Mouse (Mus musculus) thymus, postnatal 36 days (tissue): ENCODE data around the gene Tbc1d19.

Experiments
- DNase-seq, 2 experiments: peaks; one replicate each; pipeline ENCODE4 v3.0.0; 2022; ENCODE audit warnings: mixed read lengths in 2 of 2

Gene Tbc1d19

DNA sequence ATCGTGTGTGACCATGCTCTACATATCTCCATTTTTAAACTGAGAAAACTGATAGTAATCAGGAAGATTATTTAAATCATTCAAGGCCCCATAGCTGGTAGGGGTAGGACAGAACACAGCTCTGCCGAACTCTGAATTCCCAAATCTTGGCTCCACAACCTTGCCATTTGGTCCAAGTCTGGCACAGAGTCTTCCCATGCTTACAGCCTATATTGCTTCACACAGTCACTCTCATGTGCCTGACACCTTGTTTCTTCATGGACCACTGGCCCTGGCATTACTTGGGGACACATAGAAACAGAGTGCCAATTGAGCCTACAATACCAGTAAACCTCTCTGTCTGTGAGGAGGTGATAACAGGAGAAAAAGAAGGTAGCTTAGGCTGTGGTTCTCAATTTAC is 111.0 kb downstream of the Tbc1d19 start:
- no peak for DNase-seq

DNA sequence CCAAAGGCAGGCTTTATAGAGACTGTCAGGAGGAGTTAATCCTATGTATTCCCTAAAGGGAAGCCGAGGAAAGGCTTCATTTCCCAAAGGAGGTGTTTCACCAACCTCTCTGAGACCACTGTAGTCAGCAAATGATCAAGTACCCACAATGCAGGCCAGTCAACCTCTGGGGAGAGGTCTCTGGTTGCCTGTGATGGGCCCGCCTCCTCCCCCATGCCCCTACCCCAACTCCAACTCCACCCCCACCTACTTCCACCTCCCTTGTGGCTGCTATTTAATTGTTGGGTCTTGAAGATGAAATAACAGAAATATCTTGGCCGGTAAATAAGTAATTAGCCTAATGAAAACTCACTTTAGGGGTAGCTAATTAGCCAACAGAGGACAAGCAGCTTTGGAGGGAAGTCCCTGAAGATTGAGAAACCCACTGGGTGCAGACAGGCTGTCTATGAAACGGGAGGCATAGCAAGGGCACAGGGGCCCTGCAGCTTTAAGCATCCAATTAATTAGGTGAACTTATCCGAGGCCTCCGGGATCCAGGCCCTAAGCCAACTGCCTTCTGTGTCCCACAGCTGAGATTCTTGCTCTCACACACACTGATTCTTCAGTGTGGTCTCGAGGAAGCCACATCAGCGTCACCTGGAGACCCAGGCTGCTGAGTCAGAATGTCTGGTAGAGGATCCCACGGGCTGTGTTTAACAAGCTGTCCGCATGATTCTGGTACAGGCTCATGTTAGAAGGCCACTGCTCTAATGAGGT is 112.9 kb downstream of the Tbc1d19 start:
- no peak for DNase-seq

DNA sequence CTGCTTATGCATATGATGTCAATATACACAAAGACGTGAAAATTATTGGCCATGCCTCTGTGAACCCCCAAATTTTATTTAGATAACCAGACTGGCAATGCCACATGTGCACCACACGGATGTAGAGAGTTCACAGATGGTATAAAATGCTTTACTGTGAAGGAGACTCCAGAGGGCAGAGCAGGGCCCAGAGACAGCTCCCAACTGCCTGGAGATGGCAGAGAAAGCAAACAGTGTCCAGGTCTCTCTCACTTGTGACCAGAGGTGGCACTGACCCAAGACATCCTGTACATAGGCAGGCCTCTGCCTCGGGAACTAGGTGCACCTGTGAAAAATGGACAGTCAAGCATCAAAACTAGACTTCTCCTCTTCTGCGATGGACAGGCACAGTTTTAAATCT is 114.6 kb downstream of the Tbc1d19 start:
- DNase-seq = no peak

DNA sequence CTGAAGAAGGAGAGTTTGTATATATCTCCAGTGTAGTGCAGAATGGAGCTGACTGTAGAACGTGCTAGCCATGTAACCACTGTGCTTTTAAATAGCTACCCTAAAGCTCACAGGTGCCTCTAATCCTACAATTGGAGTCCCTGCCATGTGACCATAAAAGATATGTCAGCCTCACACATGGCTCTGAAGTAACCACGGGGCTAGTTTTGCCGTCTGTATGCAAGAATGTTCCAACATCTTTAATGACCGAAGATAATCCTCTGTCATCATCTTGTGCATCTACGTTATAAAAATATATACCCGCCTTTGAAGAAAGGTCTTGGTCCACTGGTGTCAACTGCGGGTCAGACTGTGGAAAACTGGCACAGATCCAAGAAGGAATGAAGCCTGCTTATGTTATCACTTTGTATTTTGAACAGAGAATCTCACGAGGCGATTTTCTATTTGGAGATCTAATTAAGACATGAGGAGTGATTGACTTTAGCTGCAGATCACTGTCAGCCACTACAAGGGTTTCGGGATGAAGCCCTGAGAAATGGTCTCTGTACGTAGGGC is 117.0 kb downstream of the Tbc1d19 start:
- DNase-seq = no peak

DNA sequence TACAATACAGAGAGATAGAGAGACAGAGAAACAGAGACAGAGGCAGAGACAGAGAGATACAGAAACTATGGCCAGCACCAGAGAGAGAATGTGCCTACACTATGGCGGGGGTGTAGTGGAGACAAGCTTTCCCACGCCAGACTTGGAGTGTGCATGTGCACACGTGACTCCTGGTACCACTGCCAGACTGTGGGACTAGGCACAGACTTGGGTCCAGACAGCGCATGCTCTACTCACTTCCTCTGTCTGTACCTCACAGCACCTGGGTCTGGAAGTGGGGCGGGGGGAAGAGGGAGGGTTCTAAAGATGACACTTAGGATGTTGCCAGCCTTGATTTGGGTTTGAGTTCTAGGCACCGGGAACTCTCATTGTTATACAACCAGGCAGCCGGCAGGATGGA is 118.5 kb downstream of the Tbc1d19 start:
- no peak for DNase-seq

DNA sequence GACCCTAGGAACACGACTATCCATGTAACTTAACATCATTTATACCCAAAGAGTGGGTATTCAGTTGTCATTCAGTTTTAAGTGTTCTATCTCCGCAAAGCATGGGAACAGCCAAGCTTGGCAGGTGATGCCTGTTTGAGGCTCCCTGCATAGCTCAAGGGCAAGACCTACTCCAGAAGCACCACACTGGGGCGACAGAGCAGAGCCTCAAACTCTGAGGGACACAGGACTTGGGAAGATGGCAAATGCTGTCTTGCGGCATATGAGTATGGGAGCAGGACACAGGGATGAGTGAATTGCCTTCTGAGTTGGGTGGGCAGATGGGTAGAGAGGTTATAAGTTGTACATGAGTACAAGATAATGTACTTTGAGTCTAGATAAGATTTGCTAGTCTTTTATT is 119.1 kb downstream of the Tbc1d19 start:
- no peak for DNase-seq

DNA sequence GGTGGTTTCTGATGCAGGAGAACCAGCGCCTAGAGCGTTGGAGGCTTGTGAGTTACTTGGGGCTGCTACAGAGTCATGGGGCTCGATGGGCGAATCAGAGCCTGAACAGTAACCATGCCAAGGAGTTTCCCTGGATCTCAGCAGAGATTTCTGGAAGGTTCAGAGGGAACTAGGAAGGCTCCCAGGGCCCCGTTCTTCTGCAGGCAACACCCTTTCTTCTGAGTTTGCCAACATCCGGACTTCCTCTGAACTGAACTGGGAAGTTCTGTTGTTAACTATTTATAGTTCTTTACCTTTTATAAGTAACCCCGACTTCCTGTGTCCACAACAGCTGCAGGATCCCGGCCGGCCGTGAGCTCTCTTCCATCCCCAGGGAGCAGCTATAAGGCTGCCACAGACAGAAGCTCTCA is 119.8 kb downstream of the Tbc1d19 start:
- no peak for DNase-seq

DNA sequence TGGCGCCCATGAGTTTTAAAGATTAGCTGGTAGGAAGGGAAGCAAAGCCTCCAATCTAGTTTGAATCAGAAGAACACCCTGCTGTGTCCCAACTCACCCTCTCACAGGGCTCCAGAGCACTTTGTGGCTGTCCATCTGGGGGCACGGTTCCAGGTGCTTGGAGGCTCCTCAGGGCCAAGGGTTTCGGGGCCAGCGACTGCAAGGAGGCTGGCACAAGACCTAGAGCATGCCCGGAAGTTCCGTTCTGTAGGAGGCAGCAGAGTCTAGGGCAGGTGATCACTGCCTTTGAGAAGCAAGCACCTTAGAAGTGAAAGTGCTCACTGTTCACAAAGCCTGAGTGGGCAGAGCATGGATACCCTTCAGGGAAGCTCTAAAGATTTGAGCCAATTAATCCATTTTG is 120.4 kb downstream of the Tbc1d19 start:
- no peak for DNase-seq

DNA sequence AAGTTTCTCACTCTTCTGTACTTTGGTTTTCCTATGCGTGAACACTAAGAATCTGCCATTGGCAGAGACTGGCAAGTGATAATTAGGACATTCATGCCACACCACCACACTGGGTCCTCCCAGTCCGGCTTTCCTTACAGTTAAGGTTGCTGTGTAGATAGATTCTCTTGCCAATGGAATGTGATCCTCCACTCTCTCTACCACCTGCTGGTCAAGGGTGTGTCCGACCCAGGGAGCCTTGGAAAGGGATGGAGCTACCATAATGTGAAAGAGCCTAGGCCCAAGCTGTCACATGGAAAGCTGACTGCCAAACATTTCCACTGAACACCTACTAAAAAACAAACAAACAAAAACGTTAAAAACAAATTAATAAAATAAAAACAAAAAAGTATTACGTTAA is 121.6 kb downstream of the Tbc1d19 start:
- no peak for DNase-seq

DNA sequence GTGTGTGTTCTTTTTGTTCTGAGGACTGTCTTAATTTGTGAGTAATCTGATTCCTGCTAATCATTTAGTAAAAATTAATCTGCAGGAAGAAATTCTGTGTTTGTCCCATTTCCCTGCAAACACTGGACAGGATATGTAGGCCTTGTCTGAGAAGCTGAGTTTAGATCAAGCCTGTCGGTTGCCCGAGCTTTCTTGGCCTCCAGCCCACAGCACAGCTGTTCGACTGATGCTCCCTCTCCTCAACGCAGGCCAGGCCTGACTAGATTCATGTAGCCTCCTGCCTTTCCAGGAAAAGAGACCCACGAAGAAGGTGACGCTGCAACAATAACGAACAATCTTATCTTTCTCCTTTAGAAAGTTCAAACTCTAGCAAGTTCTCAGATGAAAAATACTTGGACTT is 124.2 kb downstream of the Tbc1d19 start:
- DNase-seq = no peak

DNA sequence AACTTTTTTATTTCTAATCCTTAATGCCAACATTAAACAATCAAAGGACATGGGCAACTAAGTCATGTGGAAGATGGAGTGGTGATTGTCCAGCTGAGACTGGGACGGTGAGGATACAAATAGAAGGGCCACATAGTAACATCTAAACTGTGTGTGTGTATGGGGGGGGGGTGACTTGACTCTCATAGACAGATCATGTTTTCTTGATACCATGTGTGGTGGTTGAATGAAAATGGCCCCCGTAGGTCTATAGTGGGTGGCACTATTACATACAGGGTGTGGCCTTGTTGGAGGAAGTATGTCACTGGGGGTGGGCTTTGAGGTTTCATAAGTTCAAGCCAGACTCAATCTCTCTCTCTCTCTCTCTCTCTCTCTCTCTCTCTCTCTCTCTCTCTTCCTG is 124.6 kb downstream of the Tbc1d19 start:
- DNase-seq = no peak

DNA sequence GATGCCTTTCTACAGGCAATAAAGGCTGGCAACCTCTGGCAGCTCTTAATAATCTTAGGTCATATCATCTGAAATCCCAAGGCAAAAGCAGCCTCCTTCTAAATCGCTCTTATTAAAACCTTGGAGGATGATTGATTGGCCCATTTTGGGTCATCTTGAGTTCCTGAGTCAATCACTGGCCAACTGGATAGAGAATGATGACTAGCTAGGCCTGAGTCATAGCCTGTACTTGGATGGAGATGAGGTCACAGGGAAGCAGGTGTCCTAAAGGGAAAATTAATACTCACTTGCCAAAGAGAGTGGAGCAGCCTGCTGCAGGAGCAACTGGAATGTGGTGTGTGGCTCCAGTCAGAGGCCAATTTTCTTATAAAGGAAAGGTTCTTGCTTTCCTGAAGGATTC is 125.4 kb downstream of the Tbc1d19 start:
- no peak for DNase-seq

DNA sequence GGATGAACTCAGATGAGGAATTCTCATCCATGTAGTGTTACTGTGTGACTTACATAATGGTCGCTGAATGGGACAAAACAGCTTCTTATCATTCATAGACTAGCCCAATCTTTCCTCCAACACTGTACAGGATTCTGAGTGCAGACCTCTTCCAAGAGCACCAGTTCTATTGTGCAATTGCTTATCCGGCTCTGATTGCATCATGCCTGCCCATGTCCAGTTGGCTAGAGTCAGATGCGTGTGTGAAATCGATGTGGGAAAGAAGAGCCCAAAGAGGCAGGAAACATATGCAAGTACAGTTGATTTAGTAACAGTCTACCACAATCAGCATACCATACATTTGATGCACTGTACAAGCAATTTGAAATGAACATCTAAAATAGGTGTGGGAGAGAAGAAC is 127.8 kb downstream of the Tbc1d19 start:
- no peak for DNase-seq

DNA sequence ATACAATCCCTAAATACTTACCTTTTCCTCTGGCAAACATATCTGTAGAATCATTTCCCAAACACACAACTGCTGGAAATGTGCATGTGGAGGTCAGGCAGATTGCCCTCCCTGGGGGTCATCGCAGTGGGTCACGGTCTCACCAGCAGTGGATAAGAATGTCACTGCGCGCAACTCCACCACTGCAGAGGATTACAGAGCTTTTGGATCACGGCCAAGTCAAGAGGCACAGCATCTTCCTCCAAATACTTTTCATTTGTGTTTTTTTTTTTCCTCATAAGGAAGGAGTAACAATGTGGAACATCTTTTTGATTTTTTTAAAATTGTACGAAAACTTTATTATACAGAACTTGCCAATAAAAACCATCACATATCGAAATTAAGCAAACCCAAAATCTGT is 129.6 kb downstream of the Tbc1d19 start:
- DNase-seq = no peak

DNA sequence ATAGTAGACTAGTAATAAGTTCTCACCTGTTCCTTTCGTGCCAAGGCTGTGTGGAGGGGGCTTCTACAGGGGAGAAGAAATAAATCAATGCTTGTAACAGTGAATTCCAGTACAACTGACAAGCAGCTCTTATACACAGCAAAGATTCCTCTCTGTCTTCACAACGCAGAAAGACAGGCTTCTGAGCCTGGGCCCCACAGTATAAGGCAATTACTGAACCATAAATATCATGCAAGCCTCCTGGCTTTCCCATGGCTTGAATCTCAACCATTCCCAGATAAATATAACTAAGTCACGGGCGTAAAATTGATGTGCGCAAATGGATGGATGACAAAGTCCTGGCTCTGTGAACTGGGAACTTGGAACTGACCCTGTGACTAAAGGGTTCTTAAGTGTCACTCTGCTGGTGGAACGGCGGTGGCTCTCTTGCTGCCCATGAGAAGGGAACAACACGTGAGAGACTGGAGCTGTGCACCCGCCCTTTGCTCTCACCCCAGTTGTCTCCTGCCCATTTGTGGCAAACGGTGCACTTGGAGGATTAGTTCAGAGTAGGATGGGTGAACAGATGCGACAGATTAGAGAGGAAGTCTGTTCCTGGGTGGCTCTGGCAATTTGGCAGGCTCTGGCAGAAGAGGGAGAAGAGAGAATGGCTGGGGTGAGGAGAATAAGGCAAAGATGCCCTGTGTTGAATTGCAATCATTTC is 132.1 kb downstream of the Tbc1d19 start:
- DNase-seq = no peak

DNA sequence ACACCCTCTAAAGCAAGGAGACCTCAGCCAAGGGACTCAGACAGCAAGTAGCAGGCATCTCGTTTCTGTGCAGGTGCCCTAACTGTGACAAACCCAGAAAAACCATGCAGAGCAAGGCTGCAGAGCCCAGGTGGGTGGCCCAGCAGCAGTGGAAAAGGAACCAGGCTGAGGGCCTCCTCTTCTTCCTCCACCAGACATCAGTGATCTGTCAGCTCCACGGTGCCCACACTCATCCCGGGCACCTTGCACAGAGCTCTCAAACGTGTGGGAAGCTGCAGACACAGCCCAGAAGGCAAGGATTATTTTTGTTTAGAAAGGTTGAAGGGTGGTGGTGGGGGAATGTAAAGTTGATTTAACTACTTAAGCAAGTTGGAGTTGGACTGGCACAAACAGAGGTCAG is 132.9 kb downstream of the Tbc1d19 start:
- DNase-seq = no peak

DNA sequence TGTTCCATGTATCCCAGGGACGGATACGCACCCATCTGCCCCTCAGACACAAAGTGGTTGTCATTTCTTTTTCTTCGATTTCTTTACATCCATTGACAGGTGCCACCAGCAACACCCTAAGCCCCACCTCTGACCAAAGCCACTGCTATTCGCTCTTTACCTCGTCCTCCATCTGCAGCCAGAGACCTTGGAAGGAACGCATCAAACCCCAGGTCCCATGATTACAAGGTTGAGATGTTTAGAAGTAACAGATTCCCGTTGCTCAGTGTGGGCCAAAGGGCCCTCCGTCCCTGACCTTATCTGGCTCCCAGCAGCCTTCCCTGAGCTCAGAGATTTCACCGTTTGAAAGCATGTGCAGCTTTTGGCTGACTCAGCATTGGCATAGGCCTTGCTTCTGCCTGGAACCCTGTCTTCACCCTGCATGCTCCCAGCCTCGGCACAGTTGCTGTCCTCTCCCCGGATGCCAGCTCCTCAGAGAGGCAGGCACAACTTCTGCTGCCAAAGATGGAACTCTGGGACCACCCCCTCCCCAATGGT is 134.0 kb downstream of the Tbc1d19 start:
- DNase-seq = no peak

DNA sequence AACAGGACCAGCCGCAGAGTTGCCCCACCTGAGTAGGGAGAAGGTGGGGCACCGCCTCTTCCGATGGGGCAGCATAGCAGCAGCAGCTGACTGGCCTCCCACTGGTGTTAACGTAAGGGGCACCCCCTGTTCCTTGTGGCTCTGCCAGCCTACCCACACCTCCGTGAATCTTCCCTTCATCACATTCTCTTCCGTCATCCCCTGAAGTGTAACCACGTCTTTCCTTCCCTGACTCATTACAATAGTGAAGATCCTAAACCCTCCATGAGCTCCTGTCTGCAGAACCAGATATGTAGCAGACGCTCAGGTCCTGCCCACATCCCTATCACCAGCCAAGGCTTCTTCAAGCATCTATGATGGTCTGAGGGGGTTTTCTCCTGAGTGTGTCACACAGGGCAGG is 137.3 kb downstream of the Tbc1d19 start:
- DNase-seq = no peak

DNA sequence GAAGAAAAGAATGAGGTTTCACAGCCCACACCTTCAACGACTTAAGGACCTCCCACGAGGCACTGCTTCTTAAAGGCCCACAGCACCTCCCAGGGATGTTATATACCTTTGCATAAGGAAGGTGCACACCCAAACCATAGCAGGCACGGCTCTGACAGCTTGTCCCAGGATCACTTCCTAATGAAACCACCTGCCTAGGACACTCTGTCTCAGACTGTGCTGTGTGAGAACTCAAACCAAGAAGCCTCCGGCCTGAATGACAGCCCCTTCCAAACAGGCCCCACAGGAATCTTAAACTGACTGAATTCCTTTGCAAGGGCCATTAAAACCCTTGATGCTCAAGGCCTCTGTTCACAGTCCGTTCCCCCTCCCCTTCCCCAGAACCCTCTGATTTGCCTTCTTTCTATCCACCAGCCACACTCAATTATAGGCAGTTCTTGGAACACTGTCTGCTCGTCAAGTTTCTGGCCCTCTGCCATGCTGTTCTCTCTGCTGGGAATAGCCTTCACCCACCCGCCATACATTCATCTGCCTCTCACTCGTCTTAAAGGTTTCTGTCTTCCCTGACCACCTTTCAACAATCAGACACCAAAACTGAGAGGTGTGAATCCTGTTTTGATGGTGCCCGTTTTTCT is 138.3 kb downstream of the Tbc1d19 start:
- DNase-seq = no peak

DNA sequence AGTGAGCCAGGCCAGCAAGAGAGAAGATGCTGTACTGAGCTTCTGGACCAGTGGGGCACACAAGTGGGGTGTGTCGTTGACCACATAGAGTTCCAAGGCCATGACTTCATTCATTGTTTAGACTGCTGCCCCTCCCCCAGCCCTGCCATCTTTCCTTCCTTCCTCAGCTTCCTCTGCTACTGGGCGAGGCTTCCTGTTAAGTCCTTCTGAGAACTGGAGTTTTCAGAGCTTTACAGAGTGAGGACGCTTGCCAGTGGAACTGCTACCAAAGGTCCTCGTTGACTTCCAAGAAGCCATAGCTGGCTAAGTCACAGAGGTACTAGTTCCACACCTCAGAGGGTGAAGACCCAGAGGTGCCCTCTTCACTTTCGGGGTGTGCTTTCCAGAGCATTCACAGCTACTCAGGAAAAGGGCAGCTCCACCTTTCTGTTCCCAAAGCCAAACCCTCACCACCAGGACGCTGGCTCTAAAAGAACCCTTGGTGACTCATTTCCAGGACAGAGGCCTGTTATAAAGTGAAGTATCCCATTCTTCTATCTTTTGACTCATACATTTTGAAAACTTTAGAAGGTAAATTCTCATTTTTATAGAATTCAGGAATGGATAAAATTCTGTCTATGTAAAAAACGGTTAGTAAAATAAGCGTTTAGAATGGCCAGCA is 139.3 kb downstream of the Tbc1d19 start:
- no peak for DNase-seq

DNA sequence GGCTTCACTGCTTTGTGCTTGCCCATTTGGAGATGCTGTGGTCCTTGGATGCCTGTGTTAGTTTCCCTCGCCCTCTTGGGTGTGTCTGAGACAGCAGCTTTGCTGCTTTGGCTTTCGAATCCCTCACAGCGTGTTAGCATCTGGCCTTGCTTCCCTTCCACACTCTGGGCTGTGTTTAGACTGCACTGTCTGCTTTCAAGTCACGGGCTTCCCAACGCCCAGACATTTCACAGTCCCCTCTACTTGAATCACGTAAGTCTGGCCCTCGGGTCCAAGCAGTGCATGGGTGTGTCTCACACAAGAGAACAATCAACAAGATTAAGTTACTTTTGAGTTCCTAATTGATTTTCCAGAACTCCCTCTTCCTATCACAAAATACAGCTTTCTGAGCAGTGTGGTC is 140.8 kb downstream of the Tbc1d19 start:
- no peak for DNase-seq

DNA sequence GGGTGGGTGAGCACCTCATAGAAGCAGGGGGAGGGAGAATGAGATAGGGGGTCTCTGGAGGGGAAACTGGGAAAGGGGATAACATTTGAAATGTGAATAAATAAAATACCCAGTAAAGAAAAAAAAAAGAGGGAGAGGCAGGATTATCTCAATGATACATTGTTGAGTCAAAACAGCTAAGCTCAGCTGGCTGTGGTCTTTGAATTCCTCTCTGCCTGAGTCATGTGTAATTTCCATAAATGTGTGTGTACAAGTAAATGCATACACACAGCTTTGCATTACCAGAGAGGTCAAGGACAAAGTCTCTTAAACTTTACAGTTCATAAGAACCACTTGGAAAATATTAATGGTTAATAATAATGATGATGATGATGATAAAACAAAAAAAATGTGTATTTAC is 143.8 kb downstream of the Tbc1d19 start:
- no peak for DNase-seq
